Mouse (Mus musculus): ENCODE data around the gene Scml4.

Gene Scml4

DNA sequence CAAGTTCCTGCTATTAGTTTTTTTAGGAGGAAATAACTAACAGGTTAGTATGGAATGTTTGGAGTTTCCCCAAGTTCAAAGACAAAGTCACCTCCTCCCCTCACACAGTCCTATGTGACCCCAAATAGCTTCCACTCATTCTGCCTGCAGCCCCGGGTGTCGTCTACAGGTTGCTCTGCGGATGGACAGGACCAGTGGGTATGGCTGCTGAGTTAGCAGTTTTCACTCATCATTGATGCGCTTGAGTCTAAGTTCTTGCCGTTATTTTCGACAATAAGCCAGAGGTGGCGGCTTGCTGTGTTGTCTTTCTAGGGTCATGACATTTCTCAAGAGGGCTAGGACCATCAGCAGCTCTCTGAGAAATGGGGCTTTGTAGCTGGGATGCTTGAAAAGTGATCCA is 1.3 kb downstream of the Scml4 start:
- in situ Hi-C loops (cut with MboI; ENCODE audit: low sequenced_read_pairs) = no loop called here

DNA sequence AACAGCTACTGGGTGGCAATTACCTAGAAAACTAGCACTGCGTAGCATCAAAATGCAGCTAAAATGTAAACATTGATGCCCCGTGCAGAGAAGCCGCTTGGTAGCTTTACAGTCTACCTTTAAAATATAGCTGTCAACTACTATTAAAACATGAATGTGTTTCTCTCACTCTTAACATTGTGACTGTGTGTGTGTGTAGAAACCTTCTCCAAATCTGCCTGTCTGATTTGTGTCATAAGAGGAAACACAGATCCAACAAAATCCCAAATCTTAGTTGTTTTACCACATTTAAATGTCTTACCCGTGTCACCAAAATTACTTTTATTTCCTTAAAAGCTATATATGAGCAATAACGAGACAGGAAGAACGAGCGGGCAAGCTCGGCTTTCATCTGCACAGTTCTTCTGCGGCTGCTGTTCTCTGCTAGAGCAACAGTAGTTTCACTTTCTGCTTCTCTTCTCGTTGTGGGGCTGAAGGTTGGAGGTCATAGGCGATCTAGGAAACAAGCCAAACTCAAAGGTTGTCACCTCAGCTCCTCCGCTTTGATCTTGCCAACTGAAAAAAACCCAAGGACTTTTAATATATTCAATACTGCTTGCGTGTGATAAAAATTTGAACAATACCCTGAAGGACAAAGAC is 2.1 kb downstream of the Scml4 start:
- in situ Hi-C loops (cut with MboI; ENCODE audit: low sequenced_read_pairs) = no loop called here

DNA sequence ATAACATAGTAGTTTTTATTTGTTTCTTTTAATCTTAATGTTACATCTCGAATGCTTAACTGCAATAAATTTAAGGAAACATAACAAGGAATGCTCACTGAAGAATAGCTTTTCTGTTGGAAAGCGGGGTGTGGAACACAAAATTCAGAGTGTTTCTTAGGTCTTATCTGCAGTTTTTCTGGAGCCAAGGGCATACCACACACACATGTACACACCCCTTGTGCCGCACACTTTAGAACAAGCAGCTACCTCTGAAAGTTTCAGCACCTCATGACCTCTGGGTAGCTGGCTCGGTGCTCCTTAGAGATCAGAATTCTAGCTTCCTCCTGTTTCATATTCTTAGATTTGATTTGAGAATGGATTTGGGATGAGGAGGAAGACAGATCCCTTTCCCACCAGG is 2.6 kb downstream of the Scml4 start:
- in situ Hi-C loops (cut with MboI; ENCODE audit: low sequenced_read_pairs) = no loop called here

DNA sequence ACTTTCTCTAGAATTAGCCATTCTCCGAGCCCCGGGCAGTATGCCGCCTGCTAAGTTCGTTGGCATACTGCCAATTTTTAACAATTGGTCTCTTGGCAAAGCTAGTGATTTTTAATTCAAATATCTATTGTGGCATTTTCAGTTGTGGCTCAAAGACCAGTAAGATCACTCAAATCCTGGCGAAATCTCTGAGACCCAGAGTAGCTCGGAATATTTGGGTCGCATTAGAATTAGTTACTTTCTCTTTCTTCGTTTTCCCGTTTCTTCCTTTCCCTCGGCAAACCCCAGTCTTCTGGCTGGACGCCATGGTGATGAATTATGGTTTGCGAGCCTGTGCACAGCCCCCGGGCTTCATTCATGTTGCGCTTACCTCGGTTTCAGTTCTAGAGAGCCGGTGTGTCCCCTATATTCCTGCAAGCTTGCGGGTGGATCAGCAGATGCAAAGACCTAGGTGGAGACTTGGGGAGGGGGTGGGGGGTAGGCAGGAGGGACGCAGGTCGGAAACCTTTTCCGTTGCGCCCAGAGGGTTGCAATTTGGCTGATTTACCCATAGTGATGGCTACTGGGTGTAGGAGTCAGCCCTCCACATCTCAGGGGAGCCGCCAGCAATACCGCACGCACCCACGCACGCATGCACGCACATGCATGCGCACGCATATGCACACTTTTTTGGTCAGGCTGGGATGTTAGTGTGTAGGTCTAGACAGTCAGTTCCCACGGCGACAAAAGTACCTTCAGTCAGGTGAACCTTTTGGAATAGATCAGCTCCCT is 3.6 kb downstream of the Scml4 start:
- in situ Hi-C loops (cut with MboI; ENCODE audit: low sequenced_read_pairs) = no loop called here

DNA sequence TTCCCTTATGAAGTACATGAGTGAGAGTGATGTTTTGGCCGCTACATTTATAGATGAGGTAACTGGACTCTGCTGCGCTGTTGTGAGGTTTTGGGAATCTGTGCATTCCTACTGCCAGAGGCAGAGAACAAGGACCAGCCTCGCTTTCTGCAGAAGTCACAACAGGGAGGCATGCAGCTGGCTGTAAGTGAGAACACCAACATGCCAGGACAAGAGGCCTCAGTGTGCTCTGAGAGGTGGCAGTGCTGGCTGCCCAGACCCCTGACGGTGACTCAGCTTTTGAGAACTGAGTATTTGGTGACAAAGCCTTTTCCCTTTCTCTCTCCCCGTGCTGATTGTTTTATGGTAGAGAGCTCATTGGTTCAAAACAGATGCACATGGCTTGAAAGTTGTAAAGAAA is 4.5 kb downstream of the Scml4 start:
- in situ Hi-C loops (cut with MboI; ENCODE audit: low sequenced_read_pairs) = no loop called here

DNA sequence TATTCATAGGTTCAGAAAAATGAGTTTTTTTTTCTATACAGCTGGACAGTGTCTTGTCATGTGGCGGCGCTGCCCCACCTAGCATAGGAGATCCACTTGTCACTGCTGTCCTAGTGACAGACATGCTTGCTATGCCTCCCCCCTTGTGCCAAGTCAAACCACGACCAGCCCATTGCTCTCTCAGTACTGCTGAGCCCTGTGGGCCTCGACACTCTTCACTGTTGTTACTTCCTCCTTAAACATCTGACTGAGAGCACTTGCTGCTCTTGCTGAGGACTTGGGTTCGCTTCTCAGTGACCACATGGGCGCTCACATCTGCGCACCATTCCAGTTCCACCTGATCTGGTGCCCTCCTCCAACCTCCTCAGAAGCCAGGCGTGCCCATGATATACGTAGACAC is 8.2 kb downstream of the Scml4 start:
- in situ Hi-C loops (cut with MboI; ENCODE audit: low sequenced_read_pairs) = no loop called here

DNA sequence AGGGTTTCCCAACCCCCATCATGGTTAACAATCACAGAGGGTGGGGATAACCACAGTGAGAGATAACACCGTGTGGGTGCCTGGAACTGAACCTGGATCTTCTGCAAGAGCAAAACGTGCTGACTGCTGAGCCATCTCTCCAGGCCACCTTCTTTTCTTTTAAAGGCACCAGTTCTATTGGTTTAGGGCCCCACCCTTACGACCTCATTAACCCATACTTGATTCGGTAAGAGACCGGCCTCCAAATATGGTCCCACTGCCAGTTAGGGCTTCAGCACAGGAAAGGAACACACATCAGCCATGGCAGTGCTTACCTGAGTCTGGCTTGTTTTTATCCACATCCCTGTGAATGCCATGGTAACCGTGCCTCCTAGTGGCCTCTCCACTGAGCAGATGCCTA is 9.3 kb downstream of the Scml4 start:
- in situ Hi-C loops (cut with MboI; ENCODE audit: low sequenced_read_pairs) = no loop called here

DNA sequence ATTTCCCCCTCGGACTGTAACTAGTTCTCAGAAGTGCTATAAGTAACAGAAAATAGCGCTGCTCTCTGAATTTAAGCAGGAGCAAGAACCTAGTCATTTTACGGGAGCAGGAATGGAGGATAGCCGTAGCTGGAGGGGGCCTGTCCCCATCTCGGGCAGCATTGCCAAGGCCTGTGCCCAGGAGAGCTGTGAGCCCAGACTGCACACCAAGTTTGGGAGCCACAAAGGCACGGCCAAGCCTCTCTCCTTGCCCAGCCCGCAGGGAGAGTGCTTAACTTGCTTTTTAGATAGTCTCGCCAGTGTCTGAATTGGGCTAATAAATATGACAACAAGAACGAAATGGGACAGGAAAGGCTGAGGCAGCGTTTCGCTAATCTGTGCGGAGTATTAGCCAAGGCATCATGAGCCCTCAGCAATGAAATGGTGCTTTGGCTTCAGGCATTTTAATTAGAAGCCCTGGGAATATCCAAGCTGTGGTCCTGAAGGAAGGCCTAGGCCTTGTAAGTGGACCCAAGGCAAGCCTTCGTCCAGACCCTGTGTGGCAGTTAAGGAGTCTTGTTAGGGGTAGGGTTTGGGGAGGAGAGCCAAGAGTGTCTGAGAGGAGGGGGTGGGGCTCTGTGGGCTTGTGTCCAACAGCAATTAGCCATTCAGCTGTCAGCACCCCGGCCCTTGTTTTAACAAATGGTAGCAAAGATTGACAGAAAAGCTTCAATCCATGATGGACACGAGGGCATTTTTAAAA is 12.3 kb downstream of the Scml4 start:
- in situ Hi-C loops (cut with MboI; ENCODE audit: low sequenced_read_pairs) = no loop called here

DNA sequence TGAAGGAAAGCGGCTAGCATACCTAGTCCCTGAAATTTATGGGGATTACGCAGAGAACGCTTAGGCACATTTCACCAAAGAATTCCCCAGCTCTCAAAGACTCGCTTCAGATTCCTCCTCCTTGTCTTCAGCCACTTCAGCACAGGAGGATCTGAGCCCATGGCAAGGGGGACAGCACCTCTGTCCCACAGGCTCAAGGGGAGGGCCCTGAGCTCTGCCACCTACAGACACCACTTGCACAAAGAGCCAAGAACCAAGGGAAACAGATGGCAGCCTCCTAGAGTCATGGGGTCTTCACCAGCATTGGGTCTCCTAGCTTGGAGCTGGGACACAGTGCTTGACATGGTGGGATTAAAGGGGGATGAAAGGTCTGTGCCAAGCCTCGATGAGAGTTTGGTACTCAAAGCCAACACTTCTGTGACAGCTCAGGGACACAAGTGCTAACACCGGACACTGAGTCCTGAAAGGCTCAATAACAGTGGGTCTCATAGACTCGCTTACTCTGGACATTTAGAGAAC is 13.0 kb downstream of the Scml4 start:
- in situ Hi-C loops (cut with MboI; ENCODE audit: low sequenced_read_pairs) = no loop called here

DNA sequence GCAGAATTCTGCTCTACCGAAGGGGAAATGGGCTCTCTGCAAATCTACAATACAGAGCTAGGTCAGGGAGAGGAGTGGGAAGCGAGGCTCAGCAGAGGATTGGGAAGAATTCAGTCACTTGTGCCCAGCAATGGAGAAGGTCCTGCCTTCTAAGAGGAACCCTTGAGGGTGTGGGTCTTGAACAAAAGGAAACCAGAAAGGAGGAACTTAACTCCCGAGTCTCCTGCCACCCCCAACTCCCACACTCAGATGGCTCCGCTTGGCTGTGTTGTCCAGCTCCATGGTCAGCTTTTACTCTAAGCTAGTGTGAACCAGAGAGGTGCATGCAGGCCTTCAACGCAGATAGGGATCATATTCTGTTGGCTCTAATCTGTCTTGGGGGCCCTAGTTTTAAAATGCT is 16.0 kb downstream of the Scml4 start:
- in situ Hi-C loops (cut with MboI; ENCODE audit: low sequenced_read_pairs) = no loop called here

DNA sequence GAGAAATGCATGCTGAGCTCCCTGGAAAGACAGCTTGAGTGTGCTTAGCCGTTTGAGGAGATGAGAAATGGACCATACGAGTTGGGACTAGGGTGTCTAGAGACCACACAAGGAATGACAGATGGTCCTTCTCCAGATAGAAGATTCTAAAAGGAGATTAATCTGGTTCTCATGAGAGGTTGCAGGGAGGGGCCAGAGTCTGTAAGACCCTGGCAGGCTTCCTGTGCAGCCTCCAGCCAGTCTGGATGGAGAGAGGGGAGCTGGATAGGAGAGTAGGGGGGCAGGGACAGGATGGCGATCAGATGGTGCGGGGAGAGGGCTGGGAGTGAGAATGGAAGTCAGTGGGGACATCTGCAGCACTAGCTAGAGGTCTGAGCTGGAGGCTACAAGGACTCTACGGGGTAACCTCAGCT is 19.1 kb downstream of the Scml4 start:
- in situ Hi-C loops (cut with MboI; ENCODE audit: low sequenced_read_pairs) = no loop called here

DNA sequence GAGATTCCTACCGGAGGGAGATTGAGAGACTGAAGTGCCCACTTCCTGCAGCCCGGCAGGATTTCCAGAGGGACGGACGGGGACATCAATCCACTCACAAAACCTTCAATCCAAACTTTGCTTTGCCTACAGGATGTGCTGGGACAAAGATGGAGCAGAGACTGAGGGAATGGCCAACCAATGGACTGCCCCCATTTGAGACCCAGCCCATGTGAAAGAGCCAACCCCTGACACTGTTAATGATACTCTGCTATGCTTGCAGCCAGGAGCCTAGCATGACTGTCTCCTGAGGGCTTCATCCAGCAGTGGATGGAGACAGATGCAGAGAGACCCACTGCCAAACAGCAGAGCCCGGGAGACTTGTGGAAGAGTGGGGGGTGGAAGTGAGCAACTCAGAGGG is 19.5 kb downstream of the Scml4 start:
- in situ Hi-C loops (cut with MboI; ENCODE audit: low sequenced_read_pairs) = no loop called here

DNA sequence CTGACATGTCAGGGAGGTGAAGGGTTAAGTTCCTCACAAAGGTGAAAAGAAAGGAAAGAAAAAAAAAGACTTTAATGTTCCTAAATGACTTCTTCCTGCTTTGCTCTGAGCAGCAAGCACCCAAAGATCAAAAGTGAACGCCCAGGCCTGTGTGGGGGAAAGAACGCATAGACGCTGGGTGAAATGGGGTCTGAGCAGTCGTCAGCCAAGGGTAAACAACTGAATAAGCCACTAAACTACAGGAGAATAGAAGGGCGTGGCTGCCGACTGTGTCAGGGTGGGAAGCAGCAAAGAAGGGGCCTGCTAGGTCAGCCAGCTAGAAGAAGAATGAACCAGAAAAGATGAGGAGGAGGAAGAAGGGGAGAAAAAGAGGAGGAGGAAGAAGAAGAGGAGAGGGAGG is 26.9 kb downstream of the Scml4 start:
- in situ Hi-C loops (cut with MboI; ENCODE audit: low sequenced_read_pairs) = no loop called here

DNA sequence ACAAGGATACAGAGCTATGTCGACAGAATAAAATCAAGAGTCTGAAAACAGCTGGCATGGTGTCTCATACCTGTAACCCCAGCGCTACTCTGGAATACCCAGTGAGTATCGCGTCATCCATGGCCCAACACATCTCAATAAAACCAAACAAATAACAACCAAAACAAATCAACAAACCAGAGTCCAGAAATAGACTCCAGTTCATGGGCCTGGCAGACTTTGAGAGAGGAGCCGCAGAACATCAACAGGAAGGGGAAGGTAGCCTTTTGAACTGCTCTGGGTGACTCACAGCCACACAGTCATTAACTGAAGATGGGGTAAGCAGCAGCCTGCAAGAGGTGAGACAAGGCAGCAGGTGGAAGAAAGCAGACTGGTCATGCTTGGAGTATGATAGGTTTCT is 28.1 kb downstream of the Scml4 start:
- in situ Hi-C loops (cut with MboI; ENCODE audit: low sequenced_read_pairs) = no loop called here

DNA sequence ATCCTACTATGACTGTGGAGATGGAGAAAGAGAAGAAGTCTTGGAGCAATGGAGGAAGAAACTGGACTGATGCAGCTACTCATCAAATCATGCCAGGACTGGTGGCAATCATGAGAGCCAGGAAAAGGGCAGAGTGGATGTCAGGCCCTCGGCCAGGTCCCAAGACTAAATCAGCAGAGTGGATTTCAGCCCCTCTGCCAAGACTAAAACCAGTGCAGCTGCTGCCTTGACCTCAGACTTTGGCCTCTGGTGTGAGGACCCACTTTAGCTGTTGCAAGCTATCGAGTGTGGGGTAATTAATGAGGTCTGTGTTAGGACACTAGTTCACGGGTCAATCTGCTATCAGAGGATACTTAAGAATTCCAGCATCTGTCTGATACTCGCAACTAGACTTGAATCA is 30.2 kb downstream of the Scml4 start:
- in situ Hi-C loops (cut with MboI; ENCODE audit: low sequenced_read_pairs) = no loop called here

DNA sequence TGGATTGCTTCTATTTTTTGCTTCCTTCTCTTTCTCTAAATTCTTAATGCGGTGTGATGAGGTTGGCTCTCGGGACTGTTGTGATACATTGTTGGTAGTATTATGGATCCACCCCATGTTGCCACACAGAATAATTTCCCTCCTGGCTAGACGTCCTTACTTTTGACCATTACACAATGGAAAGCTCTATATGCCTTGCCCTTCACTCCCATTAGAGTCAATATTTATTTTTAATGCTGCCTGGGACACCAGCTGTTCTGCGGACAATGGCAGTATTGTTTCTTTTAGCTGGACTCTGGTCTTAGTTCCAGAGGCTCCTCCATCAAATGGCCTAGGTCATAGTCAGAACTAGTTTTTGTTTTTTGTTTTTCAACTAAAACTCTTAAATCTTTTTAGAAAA is 32.1 kb downstream of the Scml4 start:
- in situ Hi-C loops (cut with MboI; ENCODE audit: low sequenced_read_pairs) = no loop called here

DNA sequence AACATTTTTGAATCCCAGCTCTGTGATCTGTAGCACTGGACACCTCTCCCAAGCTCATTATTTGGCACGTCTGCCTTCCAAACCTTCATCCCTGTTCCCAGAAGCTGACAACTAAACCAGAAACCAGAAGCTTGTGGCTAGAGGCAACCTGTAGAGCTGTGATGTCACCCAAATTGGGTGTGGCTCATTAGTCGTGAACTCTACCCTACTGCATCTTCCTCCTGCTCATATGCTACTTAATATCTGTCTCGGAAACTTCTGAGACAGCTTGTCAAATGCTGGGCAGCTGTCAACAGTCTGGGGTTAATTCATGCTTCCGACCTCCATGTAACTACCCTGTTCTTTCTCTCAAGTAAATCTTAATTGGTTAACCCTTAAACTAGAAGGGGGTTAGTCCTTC is 32.8 kb downstream of the Scml4 start:
- in situ Hi-C loops (cut with MboI; ENCODE audit: low sequenced_read_pairs) = no loop called here

DNA sequence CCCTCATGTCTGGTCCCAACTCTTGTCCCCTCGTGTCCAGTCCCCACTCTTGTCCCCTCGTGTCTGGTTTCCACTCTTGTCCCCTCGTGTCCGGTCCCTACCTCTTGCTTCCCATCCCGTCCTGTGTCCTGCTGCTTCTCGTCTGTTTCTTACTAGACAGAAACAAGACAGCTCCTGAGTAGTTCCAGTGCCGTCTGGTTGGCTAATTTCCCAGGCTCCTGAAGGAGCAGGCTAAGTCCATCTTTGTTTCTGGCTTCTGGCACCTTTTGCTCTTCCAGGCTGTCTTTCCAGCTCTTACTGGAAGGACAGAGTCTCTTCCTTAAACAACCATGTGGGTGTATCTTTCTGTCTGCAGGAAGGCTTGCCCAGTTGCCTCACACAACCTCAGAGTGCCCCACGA is 33.7 kb downstream of the Scml4 start:
- in situ Hi-C loops (cut with MboI; ENCODE audit: low sequenced_read_pairs) = no loop called here

DNA sequence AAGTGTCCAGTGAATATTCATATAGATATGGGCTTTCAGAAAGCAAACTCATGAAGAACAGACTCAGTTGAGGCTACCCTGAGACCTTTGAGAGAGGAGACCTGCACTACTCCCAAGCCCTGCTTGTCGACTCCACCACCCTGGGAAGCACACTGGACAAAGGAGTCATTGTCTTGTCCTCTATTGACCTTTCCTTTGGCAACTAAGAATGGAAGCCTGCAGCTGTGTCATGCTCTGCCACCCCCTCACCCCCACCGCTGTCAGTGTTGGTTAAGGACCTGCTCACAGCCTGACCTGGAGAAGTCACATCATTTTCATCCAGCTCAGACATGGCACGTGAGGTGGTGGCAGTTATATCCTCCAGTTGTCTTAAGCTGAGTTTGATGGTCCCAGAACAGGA is 34.1 kb downstream of the Scml4 start:
- in situ Hi-C loops (cut with MboI; ENCODE audit: low sequenced_read_pairs) = no loop called here

DNA sequence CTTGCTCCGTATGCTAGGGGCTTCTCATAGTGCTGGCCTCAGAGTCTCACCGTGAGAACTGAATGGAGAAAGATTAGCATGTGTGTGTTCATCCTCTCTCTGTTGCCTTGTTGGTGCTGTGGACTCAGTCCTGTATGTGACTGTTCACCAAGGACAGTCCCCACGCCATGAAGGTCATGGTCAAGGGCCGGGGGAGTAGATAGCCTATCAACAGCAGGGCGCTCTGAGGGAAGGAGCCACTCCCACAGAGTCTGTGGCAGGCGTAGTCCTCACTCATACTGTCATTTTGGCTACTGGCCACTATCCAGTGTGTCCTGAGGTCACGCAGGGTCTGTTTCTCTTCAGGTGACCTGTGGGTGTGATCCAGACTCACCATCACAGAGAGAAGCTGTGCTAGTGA is 34.5 kb downstream of the Scml4 start:
- in situ Hi-C loops (cut with MboI; ENCODE audit: low sequenced_read_pairs) = no loop called here

DNA sequence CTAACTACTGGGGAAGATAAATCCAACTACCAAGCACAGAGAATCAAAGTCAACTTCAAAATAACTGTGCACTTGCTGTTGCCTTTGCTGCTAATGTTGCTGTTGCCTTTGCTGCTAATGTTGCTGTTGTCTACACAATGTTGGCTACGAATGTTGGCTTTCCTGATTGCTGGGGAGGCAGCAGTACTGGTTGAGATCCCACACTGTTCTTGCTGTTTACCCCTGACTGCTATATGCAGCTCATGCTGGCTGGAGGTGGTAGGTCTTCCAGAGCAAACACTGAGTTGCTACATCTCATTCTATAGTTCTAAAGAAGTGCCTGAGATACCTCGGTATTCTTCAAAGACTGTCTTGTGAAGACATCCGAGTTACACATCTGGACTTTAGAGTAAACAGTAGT is 36.5 kb downstream of the Scml4 start:
- in situ Hi-C loops (cut with MboI; ENCODE audit: low sequenced_read_pairs) = no loop called here

DNA sequence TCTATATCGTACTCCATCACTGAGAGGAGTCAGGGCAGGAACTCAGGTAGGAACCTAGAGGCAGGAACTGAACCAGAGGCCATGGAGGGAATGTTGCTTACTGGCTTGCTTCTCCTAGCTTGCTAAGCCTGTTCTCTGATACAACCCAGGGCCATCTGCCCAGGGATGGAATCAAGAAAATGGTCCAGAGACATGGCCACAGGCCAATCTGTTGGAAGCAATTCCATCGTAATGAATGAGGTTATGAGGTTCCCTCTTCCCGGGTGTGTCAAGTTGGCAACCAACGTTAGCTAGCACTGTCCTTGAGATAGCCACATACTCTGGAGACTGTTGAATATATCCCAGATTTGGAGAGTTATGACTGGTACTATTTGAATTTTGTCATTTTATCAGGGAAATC is 37.0 kb downstream of the Scml4 start:
- in situ Hi-C loops (cut with MboI; ENCODE audit: low sequenced_read_pairs) = no loop called here
